ENCODE assay signal across 7 mouse cellular contexts in genomic region chrX:144318164-144318979, GRCm38 (mm10). TPM values are rescaled to one million over a fixed set of nuclear protein-coding genes. Genes with fewer than 3 reads are reported as not detected.
DNase-seq lines count a peak whose midpoint lies in the region; ATAC-seq and TF ChIP-seq lines count a peak whose summit lies in the region.

No protein-coding gene starts in this region.

- H3K4me1 ChIP-seq in heart, embryonic 13.5 days: 0 out of 2 replicates have a peak, but pooled peaks cover 2% of the 10 kb centered on the region
- peaks cover 17% of the 10 kb centered on the region for H3K4me1 ChIP-seq in limb, embryonic 10.5 days
- H3K4me1 ChIP-seq in midbrain, embryonic 10.5 days: peaks cover 6% of the 10 kb centered on the region
- no peaks in the 10 kb centered on the region; the same call in 1 of the 2 replicates for H3K4me1 ChIP-seq in spleen, adult 2 months (ENCODE audit: control insufficient read depth, insufficient read depth, insufficient read length)

- peak overlapping the region; percentile 86 for H3K9ac ChIP-seq in heart, embryonic 13.5 days

- no peak for TF ChIP-seq POLR2A in spleen, adult 2 months (IDR thresholded peaks at IDR 0.05; ENCODE audit: low read depth, low read length)

- no peaks in the 10 kb centered on the region for H3K9me3 ChIP-seq in heart, embryonic 13.5 days
- H3K9me3 ChIP-seq in limb, embryonic 10.5 days (replicated peaks): no peaks in the 10 kb centered on the region
- H3K9me3 ChIP-seq in midbrain, embryonic 10.5 days (replicated peaks): peaks cover 8% of the 10 kb centered on the region; the same call in 1 of the 2 replicates

- H3K27ac ChIP-seq in heart, embryonic 13.5 days (replicated peaks): peak overlapping the region; percentile 73
- H3K27ac ChIP-seq in limb, embryonic 10.5 days: peak overlapping the region; percentile 87
- H3K27ac ChIP-seq in midbrain, embryonic 10.5 days (replicated peaks): peak overlapping the region; percentile 85
- no peak overlapping the region for H3K27ac ChIP-seq in spleen, adult 2 months (ENCODE audit: insufficient read depth, low read length)

- TF ChIP-seq CTCF in spleen, adult 2 months (IDR thresholded peaks at IDR 0.05; ENCODE audit: extremely low read depth, insufficient read depth, insufficient read length, insufficient replicate concordance): no peak

- DNase-seq in R1 (ENCODE audit: low read depth, low spot score): peak; percentile 48
- peak; percentile 52 for DNase-seq in limb, embryonic 10.5 days (ENCODE audit: low spot score)
- no peak for DNase-seq in midbrain, embryonic 10.5 days (ENCODE audit: low spot score)
- DNase-seq in spleen, adult 2 months (ENCODE audit: low read depth in 1 of 2, low spot score in 2 of 2): peak in 1 of 2 experiments; percentile 4

- H3K36me3 ChIP-seq in heart, embryonic 13.5 days: no peaks in the 10 kb centered on the region
- no peaks in the 10 kb centered on the region for H3K36me3 ChIP-seq in limb, embryonic 10.5 days
- no peaks in the 10 kb centered on the region; the same call in 1 of the 2 replicates for H3K36me3 ChIP-seq in midbrain, embryonic 10.5 days
- H3K36me3 ChIP-seq in spleen, adult 2 months (ENCODE audit: control insufficient read depth, insufficient read depth, low read length): no peaks in the 10 kb centered on the region

- WGBS in heart, embryonic 13.5 days: 16% methylated on average over 36 of the region's 53 CpGs
- 7% methylated on average over 39 of the region's 53 CpGs for WGBS in limb, embryonic 10.5 days
- WGBS in midbrain, embryonic 10.5 days: 20% methylated on average over 49 of the region's 53 CpGs
- WGBS in spleen, adult 2 months: 32% methylated on average over 47 of the region's 53 CpGs

- peak overlapping the region; percentile 82 for H3K4me2 ChIP-seq in heart, embryonic 13.5 days

- peak overlapping the region; percentile 72 for H3K4me3 ChIP-seq in heart, embryonic 13.5 days
- H3K4me3 ChIP-seq in limb, embryonic 10.5 days: peak overlapping the region; percentile 70
- peak overlapping the region; percentile 75 for H3K4me3 ChIP-seq in midbrain, embryonic 10.5 days
- H3K4me3 ChIP-seq in spleen, adult 2 months (ENCODE audit: extremely low read depth, insufficient read depth, insufficient read length): peak overlapping the region; percentile 78

- peak; percentile 50 for ATAC-seq in CD4-positive, CD25-positive, alpha-beta regulatory T cell, adult 4 months
- ATAC-seq in common myeloid progenitor, adult 5-6 weeks (replicated peaks; ENCODE audit: low read depth, poor library complexity, severe bottlenecking): peak; percentile 82
- ATAC-seq in heart, embryonic 13.5 days (ENCODE audit: extremely low read depth, insufficient number of reproducible peaks, low FRiP score, low TSS enrichment): peak; percentile 25; the same call in 1 of the 2 replicates

- H3K27me3 ChIP-seq in heart, embryonic 13.5 days (replicated peaks): no peaks in the 10 kb centered on the region
- peaks cover 40% of the 10 kb centered on the region for H3K27me3 ChIP-seq in limb, embryonic 10.5 days (ENCODE audit: low read depth, poor library complexity, severe bottlenecking)
- peaks cover 12% of the 10 kb centered on the region; the same call in 1 of the 2 replicates for H3K27me3 ChIP-seq in midbrain, embryonic 10.5 days (ENCODE audit: low read depth, poor library complexity, severe bottlenecking)
- no peaks in the 10 kb centered on the region for H3K27me3 ChIP-seq in spleen, adult 2 months (ENCODE audit: control insufficient read depth, insufficient read depth, low read length)

RNA-seq across cellular contexts. Expression of gene Alg13, which starts 0.8 kb away (rescaled TPM):
- 1 to 10 TPM; 4.5 to 8.1 TPM for polyA plus RNA-seq in CD4-positive, CD25-positive, alpha-beta regulatory T cell, adult 4 months (2017; shearing (Covaris generic))
- total RNA-seq in common myeloid progenitor, adult 5-6 weeks (2017): 7.0 and 15.5 TPM in 2 replicates
- 9.9 and 10.0 TPM in 2 replicates for polyA plus RNA-seq in heart, embryonic 13.5 days (2015; fragmentation: Nextera tagmentation; extraction: Ambion mirVana)
- polyA plus RNA-seq in limb, embryonic 10.5 days (2016; fragmentation: Nextera tagmentation; extraction: Ambion mirVana): 31.3 and 33.2 TPM in 2 replicates
- 26.3 and 26.8 TPM in 2 replicates for polyA plus RNA-seq in midbrain, embryonic 10.5 days (2016; fragmentation: Nextera tagmentation; extraction: Ambion mirVana)
- polyA plus RNA-seq in spleen, adult 2 months (2012; rRNA removed): 2.7 and 3.0 TPM in 2 replicates

Comparison
In these comparisons a context has a peak if more than half of its experiments do, and no peak if none do; other contexts are left out.
1. ATAC-seq: peak in every context shown above with its lines; median percentile 82 in common myeloid progenitor, adult 5-6 weeks; 50 in CD4-positive, CD25-positive, alpha-beta regulatory T cell, adult 4 months; 25 in heart, embryonic 13.5 days.